Mouse (Mus musculus) liver, embryonic 12.5 days (tissue): ENCODE measurements around the gene Insr. TPM values are rescaled to one million over a fixed set of nuclear protein-coding genes. Genes with fewer than 3 reads are reported as not detected.
"Not testable (repeated sequence)": the region's sequence is repeated elsewhere in the genome, so short reads cannot be mapped to it uniquely, and the experiment has no call there.

Experiments used
- ATAC-seq: fragments of 200-750 bp; cut with Nextera tagmentation; 2 replicates; pipeline ENCODE4 v1.8.0; 2017; ENCODE audit warnings: moderate number of reproducible peaks, mild to moderate bottlenecking, moderate library complexity
- H3K27ac ChIP-seq: fragments of 300-500 bp; sonication (generic); 2 replicates; pipeline ENCODE4 v1.5.1; 2016; ENCODE audit warnings: mild to moderate bottlenecking
- H3K27me3 ChIP-seq: fragments of 300-500 bp; sonication (generic); replicated peaks from 2 replicates; pipeline ENCODE4 v1.6.1; 2016; ENCODE audit warnings: mild to moderate bottlenecking, moderate library complexity
- H3K36me3 ChIP-seq: fragments of 300-500 bp; sonication (generic); 2 replicates; pipeline ENCODE4 v1.6.1; 2016; ENCODE audit warnings: mild to moderate bottlenecking, moderate library complexity
- H3K4me1 ChIP-seq: fragments of 300-500 bp; sonication (generic); 2 replicates; pipeline ENCODE4 v1.6.1; 2016
- H3K4me2 ChIP-seq: fragments of 300-500 bp; sonication (generic); 2 replicates; pipeline ENCODE4 v1.6.1; 2016; ENCODE audit warnings: mild to moderate bottlenecking, moderate library complexity
- H3K4me3 ChIP-seq: fragments of 300-500 bp; sonication (generic); 2 replicates; pipeline ENCODE4 v1.5.1; 2016; ENCODE audit warnings: mild to moderate bottlenecking, moderate library complexity
- H3K9ac ChIP-seq: fragments of 300-500 bp; sonication (generic); 2 replicates; pipeline ENCODE4 v1.6.1; 2016; ENCODE audit warnings: mild to moderate bottlenecking, moderate library complexity
- H3K9me3 ChIP-seq: fragments of 300-500 bp; sonication (generic); replicated peaks from 2 replicates; pipeline ENCODE4 v1.6.1; 2016; ENCODE audit warnings: mild to moderate bottlenecking, moderate library complexity
- WGBS: fragments of 180-500 bp; shearing (Covaris S2); methylation state at CpG from one replicate; pipeline ENCODE4 v1.1.7; 2016; ENCODE audit not compliant: insufficient replicate concordance; 5-methylcytosine and 5-hydroxymethylcytosine counted together
- polyA plus RNA-seq: library from polyadenylated mRNA; unstranded; fragments of >200 nt; fragmentation: Nextera tagmentation; extraction: Ambion mirVana; gene quantifications from 2 replicates; pipeline ENCODE4 v1.2.1, GENCODE M21; 2016

Insr gene
- polyA plus RNA-seq, 1 experiment from 2014 or later: 20.1 TPM

DNA sequence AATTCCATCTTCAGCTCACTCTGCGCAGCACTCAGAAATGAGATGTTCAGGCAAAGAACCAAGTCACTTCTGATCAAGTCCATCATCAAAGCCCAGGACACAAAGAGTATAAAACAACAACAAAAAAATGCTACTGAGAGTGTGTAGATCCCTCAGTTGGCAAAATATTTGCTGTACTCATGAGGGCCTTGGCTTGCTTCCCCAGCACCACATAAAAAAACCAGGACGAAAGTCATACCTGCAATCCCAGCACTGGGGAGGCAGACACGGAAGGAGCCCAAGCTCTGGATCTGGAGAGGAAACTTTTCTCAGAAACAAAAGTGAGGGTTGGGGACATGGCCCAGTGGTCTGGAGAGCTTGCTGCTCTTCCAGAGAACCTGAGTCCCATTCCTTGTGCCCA, 69.5 kb downstream of the Insr start:
- no peak for ATAC-seq

DNA sequence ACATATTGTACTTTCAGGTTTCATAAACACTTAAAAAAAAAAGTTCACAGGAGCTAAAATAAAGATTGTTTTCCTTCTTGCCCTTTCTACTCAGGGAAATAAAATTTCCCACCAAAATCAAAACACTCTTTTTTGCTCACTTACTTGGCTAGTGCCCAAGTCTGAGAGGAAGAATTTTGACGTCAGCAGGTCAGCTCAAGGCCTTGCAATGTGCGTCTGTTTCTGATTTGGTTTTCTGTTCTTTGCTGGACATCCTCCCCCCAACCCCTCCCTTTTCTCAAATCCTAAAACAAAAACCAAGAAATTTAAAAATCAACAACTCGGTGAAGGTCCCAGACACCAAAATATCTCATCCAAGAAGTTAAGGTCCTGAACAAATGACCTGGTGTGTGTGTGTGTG, 70.1 kb downstream of the Insr start:
- H3K4me2 ChIP-seq: no peak overlapping the region
- no peak for ATAC-seq
- H3K4me3 ChIP-seq: no peak overlapping the region
- WGBS: 61% methylated on average over 3 of the region's 3 CpGs
- no peak overlapping the region for H3K9ac ChIP-seq
- no peaks in the 10 kb centered on the region for H3K9me3 ChIP-seq
- H3K4me1 ChIP-seq: peaks cover 5% of the 10 kb centered on the region; the same call in 1 of the 2 replicates
- H3K36me3 ChIP-seq: peaks cover 42% of the 10 kb centered on the region
- H3K27me3 ChIP-seq: no peaks in the 10 kb centered on the region
- H3K27ac ChIP-seq: peak overlapping the region; percentile 10; the same call in 1 of the 2 replicates

More for the DNA sequence above, 69.5 kb downstream of the Insr start:
- Histone ChIP-seq H3K4me3 (no peak overlapping the region), H3K27ac (peak overlapping the region; percentile 10; the same call in 1 of the 2 replicates), H3K9ac (no peak overlapping the region), H3K4me1 (peaks cover 11% of the 10 kb centered on the region), H3K27me3 (no peaks in the 10 kb centered on the region), H3K9me3 (no peaks in the 10 kb centered on the region), H3K4me2 (no peak overlapping the region), H3K36me3 (peaks cover 36% of the 10 kb centered on the region)
- WGBS: 91% methylated on average over 3 of the region's 3 CpGs

DNA sequence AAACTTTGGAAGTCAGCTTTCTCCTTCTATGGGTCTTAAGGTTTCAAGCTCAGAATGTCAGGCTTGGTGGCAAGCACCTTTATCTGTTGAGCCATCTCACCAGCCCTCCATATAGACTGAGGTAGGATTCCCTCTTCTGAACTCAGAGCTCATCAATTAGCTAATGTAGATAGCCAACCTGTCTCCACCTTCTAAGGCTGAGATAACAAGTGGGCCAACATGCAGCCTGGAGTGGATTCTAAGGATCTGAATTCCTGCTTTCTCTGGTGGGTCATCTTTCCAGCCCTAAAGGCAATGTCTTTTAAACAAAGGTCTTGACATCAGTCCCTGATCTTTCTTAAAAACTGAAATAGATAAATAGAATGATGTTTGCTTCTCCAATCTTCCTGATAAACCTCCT, 70.7 kb downstream of the Insr start:
- H3K27me3 ChIP-seq: no peaks in the 10 kb centered on the region
- H3K9me3 ChIP-seq: no peaks in the 10 kb centered on the region
- no peak for ATAC-seq
- no peak overlapping the region for H3K4me3 ChIP-seq
- H3K27ac ChIP-seq: no peak overlapping the region
- no peak overlapping the region for H3K9ac ChIP-seq
- peaks cover 5% of the 10 kb centered on the region; the same call in 1 of the 2 replicates for H3K4me1 ChIP-seq
- H3K4me2 ChIP-seq: no peak overlapping the region
- peaks cover 47% of the 10 kb centered on the region for H3K36me3 ChIP-seq

- peaks cover 56% of the 10 kb centered on the region for H3K36me3 ChIP-seq
- no peak overlapping the region for H3K9ac ChIP-seq
- no peaks in the 10 kb centered on the region for H3K27me3 ChIP-seq
- WGBS: 76% methylated on average over 3 of the region's 3 CpGs
- H3K4me3 ChIP-seq: no peak overlapping the region
- no peak for ATAC-seq
- H3K9me3 ChIP-seq: no peaks in the 10 kb centered on the region
- H3K4me1 ChIP-seq: peaks cover 5% of the 10 kb centered on the region; the same call in 1 of the 2 replicates
- no peak overlapping the region for H3K4me2 ChIP-seq
- no peak overlapping the region for H3K27ac ChIP-seq
Observed at GRCm38 (mm10) chr8:3204758-3205443, 74.5 kb downstream of the Insr start.

- Histone ChIP-seq H3K4me2 (no peak overlapping the region), H3K27me3 (no peaks in the 10 kb centered on the region), H3K4me1 (no peaks in the 10 kb centered on the region), H3K36me3 (peaks cover 63% of the 10 kb centered on the region), H3K9ac (no peak overlapping the region), H3K9me3 (no peaks in the 10 kb centered on the region), H3K4me3 (no peak overlapping the region), H3K27ac (no peak overlapping the region)
- 88% methylated on average over 7 of the region's 7 CpGs for WGBS
- ATAC-seq: no peak
Observed at GRCm38 (mm10) chr8:3202792-3203191, 76.6 kb downstream of the Insr start.

DNA sequence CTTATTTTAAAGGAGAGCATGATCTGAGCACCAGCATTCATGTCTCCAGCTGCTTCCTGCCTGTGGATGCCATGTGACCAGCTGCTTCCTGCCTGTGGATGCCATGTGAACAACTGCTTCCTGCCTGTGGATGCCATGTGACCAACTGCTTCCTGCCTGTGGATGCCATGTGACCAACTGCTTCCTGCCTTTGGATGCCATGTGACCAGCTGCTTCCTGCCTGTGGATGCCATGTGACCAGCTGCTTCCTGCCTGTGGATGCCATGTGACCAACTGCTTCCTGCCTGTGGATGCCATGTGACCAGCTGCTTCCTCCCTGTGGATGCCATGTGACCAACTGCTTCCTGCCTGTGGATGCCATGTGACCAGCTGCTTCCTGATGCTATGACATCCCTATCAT, 85.1 kb downstream of the Insr start:
- not testable (repeated sequence) for H3K4me3 ChIP-seq, H3K9me3 ChIP-seq, H3K4me1 ChIP-seq, H3K4me2 ChIP-seq, H3K9ac ChIP-seq, ATAC-seq, H3K27ac ChIP-seq, H3K27me3 ChIP-seq
- H3K36me3 ChIP-seq: peaks cover 85% of the 10 kb centered on the region

- Histone ChIP-seq H3K27ac (no peak overlapping the region), H3K36me3 (peaks cover 90% of the 10 kb centered on the region), H3K4me3 (no peak overlapping the region), H3K9me3 (peaks cover 4% of the 10 kb centered on the region; the same call in 1 of the 2 replicates), H3K4me1 (no peaks in the 10 kb centered on the region), H3K27me3 (no peaks in the 10 kb centered on the region), H3K4me2 (no peak overlapping the region), H3K9ac (no peak overlapping the region)
- no peak for ATAC-seq
Observed at GRCm38 (mm10) chr8:3191006-3191405, 88.4 kb downstream of the Insr start.

DNA sequence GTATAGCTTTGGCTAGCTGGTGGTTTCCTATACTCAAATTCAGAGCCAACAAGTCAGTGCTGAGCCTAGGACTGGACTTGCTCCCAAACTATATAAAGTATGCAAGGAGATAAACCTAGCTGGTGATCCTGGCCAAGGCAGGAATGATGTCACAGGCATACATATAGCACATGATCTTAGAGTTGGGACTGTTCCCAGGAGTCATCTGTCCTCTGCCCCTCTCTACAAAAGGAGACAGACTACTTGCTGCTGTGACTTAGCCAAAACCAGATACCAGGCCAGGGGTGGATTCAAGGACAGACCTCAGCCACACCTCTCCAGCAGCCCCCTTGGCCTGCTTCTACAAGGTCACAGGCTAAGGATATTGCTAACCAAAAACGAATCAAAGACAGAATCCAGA, 92.0 kb downstream of the Insr start:
- Histone ChIP-seq H3K36me3 (peaks cover 84% of the 10 kb centered on the region), H3K9me3 (no peaks in the 10 kb centered on the region), H3K4me1 (no peaks in the 10 kb centered on the region), H3K4me3 (no peak overlapping the region), H3K27me3 (no peaks in the 10 kb centered on the region), H3K4me2 (no peak overlapping the region), H3K27ac (no peak overlapping the region), H3K9ac (no peak overlapping the region)
- no peak for ATAC-seq
- 59% methylated on average over 1 of the region's 1 CpGs for WGBS

DNA sequence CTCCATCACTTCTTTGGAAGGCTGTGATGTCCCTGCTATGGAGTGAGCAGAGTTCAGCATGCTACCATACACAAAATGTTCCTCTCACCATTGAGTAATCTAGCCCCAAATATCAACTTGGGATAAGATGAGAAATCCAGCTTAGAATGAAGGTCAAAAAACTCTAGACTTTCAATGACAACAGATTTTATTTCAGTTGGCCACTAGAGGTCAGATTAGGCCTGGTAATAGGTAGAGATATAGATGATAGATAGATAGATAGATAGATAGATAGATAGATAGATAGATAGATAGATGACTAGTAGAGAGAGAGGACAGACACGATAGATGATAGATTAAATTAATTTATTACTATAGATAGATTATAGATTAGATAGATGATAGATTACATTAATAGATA, 99.5 kb downstream of the Insr start:
- no peak overlapping the region for H3K9ac ChIP-seq
- no peak overlapping the region for H3K4me3 ChIP-seq
- H3K9me3 ChIP-seq: peaks cover 10% of the 10 kb centered on the region; the same call in 1 of the 2 replicates
- H3K4me2 ChIP-seq: no peak overlapping the region
- peaks cover 43% of the 10 kb centered on the region for H3K36me3 ChIP-seq
- 74% methylated on average over 1 of the region's 1 CpGs for WGBS
- H3K27ac ChIP-seq: no peak overlapping the region
- no peaks in the 10 kb centered on the region for H3K4me1 ChIP-seq
- no peak for ATAC-seq
- H3K27me3 ChIP-seq: no peaks in the 10 kb centered on the region

DNA sequence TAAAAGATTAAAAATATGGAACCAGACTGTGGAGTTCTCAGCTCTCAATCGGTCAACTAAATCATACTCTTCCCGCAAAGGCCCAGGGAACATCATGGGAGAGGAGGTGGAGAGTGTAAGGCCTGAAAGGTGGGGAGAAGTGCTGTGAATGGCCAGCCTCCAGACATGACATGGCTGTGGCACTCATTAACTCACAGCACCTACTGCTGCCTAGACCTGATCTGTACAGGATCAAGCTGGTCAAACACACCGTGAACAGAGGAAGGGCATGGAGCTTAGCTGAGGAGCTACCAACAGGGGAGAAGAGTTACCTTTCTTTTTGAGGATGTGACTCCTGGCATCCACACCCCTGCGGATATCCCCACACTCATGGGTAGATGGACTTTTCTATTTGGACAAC, 102.0 kb downstream of the Insr start:
- Histone ChIP-seq H3K4me1 (no peaks in the 10 kb centered on the region), H3K4me3 (no peak overlapping the region)
- ATAC-seq: no peak

GRCm38 (mm10) chr8:3172246-3172645, 107.2 kb downstream of the Insr start:
- no peak overlapping the region for H3K4me2 ChIP-seq
- H3K36me3 ChIP-seq: peaks cover 80% of the 10 kb centered on the region
- no peaks in the 10 kb centered on the region for H3K27me3 ChIP-seq
- no peak overlapping the region for H3K9ac ChIP-seq
- no peak overlapping the region for H3K4me3 ChIP-seq
- no peaks in the 10 kb centered on the region for H3K4me1 ChIP-seq
- no peak overlapping the region for H3K27ac ChIP-seq
- H3K9me3 ChIP-seq: peaks cover 10% of the 10 kb centered on the region; the same call in 1 of the 2 replicates
- ATAC-seq: no peak
- 56% methylated on average over 1 of the region's 1 CpGs for WGBS

More for the DNA sequence above, 102.0 kb downstream of the Insr start:
- H3K9me3 ChIP-seq: peaks cover 10% of the 10 kb centered on the region; the same call in 1 of the 2 replicates
- no peak overlapping the region for H3K9ac ChIP-seq
- peaks cover 50% of the 10 kb centered on the region for H3K36me3 ChIP-seq
- H3K27me3 ChIP-seq: no peaks in the 10 kb centered on the region
- 94% methylated on average over 4 of the region's 4 CpGs for WGBS
- no peak overlapping the region for H3K4me2 ChIP-seq
- H3K27ac ChIP-seq: no peak overlapping the region

DNA sequence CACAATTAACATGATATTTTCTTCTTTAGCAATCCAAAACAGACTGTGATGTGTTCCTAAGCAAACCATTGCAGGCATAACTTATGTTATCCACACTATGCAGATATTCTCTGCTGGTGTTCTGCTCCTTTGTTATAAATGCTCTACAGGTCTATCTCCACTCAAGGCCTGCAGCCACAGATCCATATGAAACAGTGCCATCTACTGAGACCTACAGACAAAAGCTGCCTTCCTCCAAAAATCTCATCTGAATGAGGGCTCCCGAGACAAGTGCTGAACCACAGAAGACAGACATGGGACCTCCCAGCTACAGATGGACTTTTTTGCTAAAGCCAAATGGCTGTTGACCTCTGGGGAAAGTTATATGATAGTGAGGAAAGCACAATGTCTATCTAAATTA, 132.9 kb downstream of the Insr start:
- Histone ChIP-seq H3K9ac (no peak overlapping the region), H3K4me1 (no peaks in the 10 kb centered on the region), H3K27ac (no peak overlapping the region), H3K27me3 (no peaks in the 10 kb centered on the region), H3K9me3 (no peaks in the 10 kb centered on the region), H3K4me2 (no peak overlapping the region), H3K36me3 (no peaks in the 10 kb centered on the region), H3K4me3 (no peak overlapping the region)
- 50% methylated on average over 1 of the region's 1 CpGs for WGBS
- no peak for ATAC-seq

- 63% methylated on average over 5 of the region's 5 CpGs for WGBS
- H3K27me3 ChIP-seq, H3K4me1 ChIP-seq, H3K4me2 ChIP-seq, H3K36me3 ChIP-seq, H3K4me3 ChIP-seq, H3K9me3 ChIP-seq, H3K27ac ChIP-seq, H3K9ac ChIP-seq, ATAC-seq: not testable (repeated sequence)
Observed at GRCm38 (mm10) chr8:3100416-3100815, 179.0 kb downstream of the Insr start.
